Mouse (Mus musculus): ENCODE measurements around the gene Xlr5a.

DNA sequence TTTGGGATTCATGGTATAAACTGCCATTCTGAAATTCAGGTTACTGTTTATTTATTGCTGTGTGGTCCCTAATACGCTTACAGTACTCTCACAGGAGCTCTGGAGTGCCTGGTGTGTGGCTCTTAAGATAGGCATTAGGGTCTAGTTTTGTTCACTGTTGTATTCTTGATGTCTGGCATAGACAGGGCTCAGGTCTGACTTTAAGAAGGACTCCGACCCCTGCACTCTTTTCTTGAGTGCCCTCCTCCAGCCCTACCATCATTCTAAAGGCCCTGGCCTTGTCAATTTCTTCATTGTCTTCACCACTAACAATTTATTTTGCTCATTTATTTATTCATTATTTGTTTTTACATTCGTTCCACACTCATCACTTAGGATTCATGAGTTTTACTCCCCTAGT is 49.3 kb upstream of the Xlr5a start:
- no peak for TF ChIP-seq CTCF (IDR thresholded peaks at IDR 0.05; ENCODE audit: low read depth)
- TF ChIP-seq EP300 (IDR thresholded peaks at IDR 0.05; ENCODE audit: low read depth), result no peak
